Mouse (Mus musculus): ENCODE measurements around the gene Cenps.
"Not testable (repeated sequence)": the region's sequence is repeated elsewhere in the genome, so short reads cannot be mapped to it uniquely, and the experiment has no call there.

Gene Cenps

GRCm38 (mm10) chr4:149172666-149173065 is 35.2 kb upstream of the Cenps start:
- no peaks in the 10 kb centered on the region for H3K27me3 ChIP-seq (ENCODE audit: insufficient read depth, low read length)
- no peak for TF ChIP-seq CTCF (conservative IDR thresholded peaks at IDR 0.05; ENCODE audit: low read length)
- no peak for TF ChIP-seq POU5F1 (IDR thresholded peaks at IDR 0.05; ENCODE audit: borderline replicate concordance, low read length)
- TF ChIP-seq NANOG (IDR thresholded peaks at IDR 0.05; ENCODE audit: borderline replicate concordance, low read length): no peak
- H3K4me1 ChIP-seq (replicated peaks; ENCODE audit: low read depth, low read length): peaks cover 68% of the 10 kb centered on the region
- H3K9me3 ChIP-seq (ENCODE audit: low read length): no peaks in the 10 kb centered on the region
- H3K36me3 ChIP-seq (ENCODE audit: insufficient read depth, low read length): no peaks in the 10 kb centered on the region
- no peak overlapping the region for H3K4me3 ChIP-seq (replicated peaks; ENCODE audit: low read length)

GRCm38 (mm10) chr4:149172083-149172482 is 34.7 kb upstream of the Cenps start:
- TF ChIP-seq POU5F1 (IDR thresholded peaks at IDR 0.05; ENCODE audit: borderline replicate concordance, low read length) (no peak), CTCF (conservative IDR thresholded peaks at IDR 0.05; ENCODE audit: low read length) (no peak)
- no peaks in the 10 kb centered on the region for H3K36me3 ChIP-seq (ENCODE audit: insufficient read depth, low read length)
- no peaks in the 10 kb centered on the region for H3K9me3 ChIP-seq (ENCODE audit: low read length)
- no peaks in the 10 kb centered on the region for H3K27me3 ChIP-seq (ENCODE audit: insufficient read depth, low read length)
- H3K4me3 ChIP-seq (replicated peaks; ENCODE audit: low read length): no peak overlapping the region
- H3K4me1 ChIP-seq (replicated peaks; ENCODE audit: low read depth, low read length): peaks cover 64% of the 10 kb centered on the region

GRCm38 (mm10) chr4:149171581-149171981 is 34.2 kb upstream of the Cenps start:
- Histone ChIP-seq H3K36me3 (ENCODE audit: insufficient read depth, low read length) (no peaks in the 10 kb centered on the region), H3K4me1 (replicated peaks; ENCODE audit: low read depth, low read length) (peaks cover 59% of the 10 kb centered on the region)

GRCm38 (mm10) chr4:149170394-149170931 is 33.0 kb upstream of the Cenps start:
- H3K9me3 ChIP-seq (ENCODE audit: low read length): no peaks in the 10 kb centered on the region
- TF ChIP-seq CTCF (conservative IDR thresholded peaks at IDR 0.05; ENCODE audit: low read length) (no peak), NANOG (IDR thresholded peaks at IDR 0.05; ENCODE audit: borderline replicate concordance, low read length) (no peak)
- peaks cover 64% of the 10 kb centered on the region for H3K4me1 ChIP-seq (replicated peaks; ENCODE audit: low read depth, low read length)
- H3K4me3 ChIP-seq (replicated peaks; ENCODE audit: low read length): peak overlapping the region; percentile 4; the same call in 1 of the 2 replicates
- H3K36me3 ChIP-seq (ENCODE audit: insufficient read depth, low read length): peaks cover 2% of the 10 kb centered on the region
- H3K27me3 ChIP-seq (ENCODE audit: insufficient read depth, low read length): no peaks in the 10 kb centered on the region

More at GRCm38 (mm10) chr4:149171581-149171981, 34.2 kb upstream of the Cenps start:
- TF ChIP-seq NANOG (IDR thresholded peaks at IDR 0.05; ENCODE audit: borderline replicate concordance, low read length) (no peak), CTCF (conservative IDR thresholded peaks at IDR 0.05; ENCODE audit: low read length) (no peak), POU5F1 (IDR thresholded peaks at IDR 0.05; ENCODE audit: borderline replicate concordance, low read length) (no peak)
- Histone ChIP-seq H3K4me3 (replicated peaks; ENCODE audit: low read length) (no peak overlapping the region), H3K9me3 (ENCODE audit: low read length) (no peaks in the 10 kb centered on the region), H3K27me3 (ENCODE audit: insufficient read depth, low read length) (no peaks in the 10 kb centered on the region)

- H3K9me3 ChIP-seq (ENCODE audit: low read length); H3K36me3 ChIP-seq (ENCODE audit: insufficient read depth, low read length); H3K27me3 ChIP-seq (ENCODE audit: insufficient read depth, low read length): not testable (repeated sequence)
- Histone ChIP-seq H3K4me1 (replicated peaks; ENCODE audit: low read depth, low read length) (peaks cover 65% of the 10 kb centered on the region), H3K4me3 (replicated peaks; ENCODE audit: low read length) (peak overlapping the region; percentile 4; the same call in 1 of the 2 replicates)
Measured at GRCm38 (mm10) chr4:149169926-149170325, 32.5 kb upstream of the Cenps start.

- TF ChIP-seq CTCF (conservative IDR thresholded peaks at IDR 0.05; ENCODE audit: low read length) (no peak), NANOG (IDR thresholded peaks at IDR 0.05; ENCODE audit: borderline replicate concordance, low read length) (no peak), POU5F1 (IDR thresholded peaks at IDR 0.05; ENCODE audit: borderline replicate concordance, low read length) (no peak)
- H3K36me3 ChIP-seq (ENCODE audit: insufficient read depth, low read length): peaks cover 25% of the 10 kb centered on the region
- peak overlapping the region; percentile 93 for H3K4me3 ChIP-seq (replicated peaks; ENCODE audit: low read length)
- H3K27me3 ChIP-seq (ENCODE audit: insufficient read depth, low read length): no peaks in the 10 kb centered on the region
- H3K9me3 ChIP-seq (ENCODE audit: low read length): no peaks in the 10 kb centered on the region
- peaks cover 80% of the 10 kb centered on the region for H3K4me1 ChIP-seq (replicated peaks; ENCODE audit: low read depth, low read length)
Measured at GRCm38 (mm10) chr4:149168016-149168415, 30.6 kb upstream of the Cenps start.

- Histone ChIP-seq H3K36me3 (ENCODE audit: insufficient read depth, low read length) (peaks cover 34% of the 10 kb centered on the region), H3K9me3 (ENCODE audit: low read length) (no peaks in the 10 kb centered on the region), H3K4me1 (replicated peaks; ENCODE audit: low read depth, low read length) (peaks cover 80% of the 10 kb centered on the region), H3K27me3 (ENCODE audit: insufficient read depth, low read length) (no peaks in the 10 kb centered on the region), H3K4me3 (replicated peaks; ENCODE audit: low read length) (peak overlapping the region; percentile 93)
- TF ChIP-seq CTCF (conservative IDR thresholded peaks at IDR 0.05; ENCODE audit: low read length) (no peak), POU5F1 (IDR thresholded peaks at IDR 0.05; ENCODE audit: borderline replicate concordance, low read length) (no peak), NANOG (IDR thresholded peaks at IDR 0.05; ENCODE audit: borderline replicate concordance, low read length) (no peak)
Measured at GRCm38 (mm10) chr4:149166957-149167611, 29.7 kb upstream of the Cenps start.

GRCm38 (mm10) chr4:149166215-149166946 is 29.0 kb upstream of the Cenps start, which contains the start of gene Pgd:
TSS of gene Pgd (minus strand) at chr4:149166771.
- no peaks in the 10 kb centered on the region for H3K27me3 ChIP-seq (ENCODE audit: insufficient read depth, low read length)
- peak within 1 kb of the TSS; percentile 93 for H3K4me3 ChIP-seq (replicated peaks; ENCODE audit: low read length)
- no peaks in the 10 kb centered on the region for H3K9me3 ChIP-seq (ENCODE audit: low read length)
- H3K4me1 ChIP-seq (replicated peaks; ENCODE audit: low read depth, low read length): peaks cover 80% of the 10 kb centered on the region
- peaks cover 40% of the 10 kb centered on the region for H3K36me3 ChIP-seq (ENCODE audit: insufficient read depth, low read length)
- TF ChIP-seq NANOG (IDR thresholded peaks at IDR 0.05; ENCODE audit: borderline replicate concordance, low read length): no peak
- TF ChIP-seq CTCF (conservative IDR thresholded peaks at IDR 0.05; ENCODE audit: low read length): no peak
- TF ChIP-seq POU5F1 (IDR thresholded peaks at IDR 0.05; ENCODE audit: borderline replicate concordance, low read length): no peak

Data from E14TG2a.4 (cell line).